Comparison of ENCODE assay signal across 7 mouse cellular contexts in genomic region chr6:114614076-114614475, GRCm38 (mm10). TPM values are rescaled to one million over a fixed set of nuclear protein-coding genes. Genes with fewer than 3 reads are reported as not detected.
DNase-seq lines count a peak whose midpoint lies in the region.
"Not testable (repeated sequence)": the region's sequence is repeated elsewhere in the genome, so short reads cannot be mapped to it uniquely, and the experiment has no call there.

No protein-coding gene starts in this region.

- intact Hi-C loops in left cerebral cortex, postnatal 10 days (cut with DNase I), result not testable (repeated sequence)

- peak; percentile 39 to 44 for DNase-seq in adrenal gland, postnatal 4 days (ENCODE audit: low spot score in 2 of 2)
- peak; percentile 61 to 80 for DNase-seq in frontal cortex, postnatal 14 days (ENCODE audit: low spot score in 2 of 2)
- DNase-seq in heart, adult 9 months (ENCODE audit: low spot score in 2 of 2), result peak; percentile 20 to 53
- peak; percentile 61 for DNase-seq in layer of hippocampus, adult 11-12 months (ENCODE audit: low spot score)
- DNase-seq in left cerebral cortex, postnatal 10 days (ENCODE audit: extremely low spot score in 1 of 2, low spot score in 2 of 2), result peak; percentile 75 to 80
- DNase-seq in ovary, postnatal 14 days (ENCODE audit: low spot score), result peak; percentile 67
- peak; percentile 38 for DNase-seq in thymus, postnatal 14 days

RNA-seq across cellular contexts. Expression of gene Atg7, which starts 28.8 kb away (rescaled TPM):
- 10 to 100 TPM; 25.4 to 28.7 TPM for total RNA-seq in adrenal gland, postnatal 4 days (2021)
- total RNA-seq in left cerebral cortex, postnatal 10 days (2021), result 10 to 100 TPM; 23.6 to 24.6 TPM

Comparison
In these comparisons a context has a peak if more than half of its experiments do, and no peak if none do; other contexts are left out.
1. Peak in every context shown above with its lines: DNase-seq.